Mouse (Mus musculus) layer of hippocampus, postnatal 36 days (tissue): ENCODE measurements around the gene Shh. TPM values are rescaled to one million over a fixed set of nuclear protein-coding genes. Genes with fewer than 3 reads are reported as not detected.

Source experiments
- DNase-seq, 2 experiments: peaks; one replicate each; pipeline ENCODE4 v3.0.0; 2022
- total RNA-seq, 2 experiments: library from RNA; stranded (reverse); gene quantifications; 2 replicates each; pipeline ENCODE4 v1.2.3; 2021

Gene Shh
- total RNA-seq, 2 experiments from 2014 or later, result 1.1 to 1.7 TPM

DNA sequence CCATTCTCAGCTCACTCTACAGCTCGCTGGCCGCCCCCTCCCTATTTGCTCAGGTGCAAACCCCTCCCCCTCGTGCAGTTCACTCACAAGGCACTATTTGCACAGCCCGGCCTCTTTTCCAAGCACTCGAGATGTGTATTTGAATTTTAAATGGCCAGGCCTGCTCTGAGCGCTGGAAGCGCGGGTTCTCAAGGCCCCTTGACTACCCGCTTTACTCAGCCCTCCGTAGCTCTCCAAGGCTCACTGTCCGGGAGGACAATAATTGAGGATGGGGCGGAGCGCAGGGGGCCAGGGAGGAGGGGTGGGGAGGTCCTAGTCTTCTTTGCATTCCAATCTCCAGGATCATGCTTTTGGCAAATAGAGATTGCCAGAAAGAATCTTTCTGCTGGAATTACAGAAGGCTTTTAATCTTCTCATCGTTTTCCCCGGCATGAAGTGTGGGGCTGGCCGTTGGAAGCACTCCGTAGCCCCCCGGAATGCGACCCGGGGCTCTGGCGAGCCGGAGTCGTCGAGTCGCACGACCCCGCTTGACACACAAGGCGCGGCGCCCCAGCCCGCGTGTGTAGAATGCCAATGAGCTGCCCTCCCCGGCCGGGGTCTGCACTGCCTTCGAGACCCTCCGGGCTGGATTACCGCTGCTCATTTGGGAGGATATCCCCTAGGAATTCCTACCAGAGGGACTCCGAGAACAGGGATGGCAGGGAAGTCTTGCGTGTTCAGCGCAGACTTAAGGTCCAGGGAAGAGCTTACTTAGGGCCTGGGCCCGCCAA, 7.4 kb downstream of the Shh start:
- DNase-seq, result no peak

DNA sequence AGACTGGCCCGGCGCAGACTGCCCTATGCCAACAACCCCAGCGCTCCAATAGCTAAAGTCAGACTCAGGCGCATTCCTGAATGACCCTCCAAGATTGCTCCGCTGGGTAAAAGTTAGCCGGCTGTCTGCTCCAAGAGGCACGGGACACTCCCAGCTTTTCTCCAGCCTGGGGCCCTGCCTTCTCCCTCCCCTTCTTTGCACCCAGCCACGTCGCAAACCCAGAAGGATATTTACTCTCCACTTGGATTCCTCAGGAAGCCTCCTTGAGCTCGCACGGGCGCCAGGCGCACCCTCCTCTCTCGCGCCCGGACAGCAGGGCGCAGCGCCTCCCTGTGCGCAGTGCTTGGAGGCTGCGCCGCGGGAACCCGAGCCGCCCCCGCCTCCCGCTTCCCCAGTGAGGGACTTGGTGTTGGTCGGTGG, 8.2 kb downstream of the Shh start:
- no peak for DNase-seq

DNA sequence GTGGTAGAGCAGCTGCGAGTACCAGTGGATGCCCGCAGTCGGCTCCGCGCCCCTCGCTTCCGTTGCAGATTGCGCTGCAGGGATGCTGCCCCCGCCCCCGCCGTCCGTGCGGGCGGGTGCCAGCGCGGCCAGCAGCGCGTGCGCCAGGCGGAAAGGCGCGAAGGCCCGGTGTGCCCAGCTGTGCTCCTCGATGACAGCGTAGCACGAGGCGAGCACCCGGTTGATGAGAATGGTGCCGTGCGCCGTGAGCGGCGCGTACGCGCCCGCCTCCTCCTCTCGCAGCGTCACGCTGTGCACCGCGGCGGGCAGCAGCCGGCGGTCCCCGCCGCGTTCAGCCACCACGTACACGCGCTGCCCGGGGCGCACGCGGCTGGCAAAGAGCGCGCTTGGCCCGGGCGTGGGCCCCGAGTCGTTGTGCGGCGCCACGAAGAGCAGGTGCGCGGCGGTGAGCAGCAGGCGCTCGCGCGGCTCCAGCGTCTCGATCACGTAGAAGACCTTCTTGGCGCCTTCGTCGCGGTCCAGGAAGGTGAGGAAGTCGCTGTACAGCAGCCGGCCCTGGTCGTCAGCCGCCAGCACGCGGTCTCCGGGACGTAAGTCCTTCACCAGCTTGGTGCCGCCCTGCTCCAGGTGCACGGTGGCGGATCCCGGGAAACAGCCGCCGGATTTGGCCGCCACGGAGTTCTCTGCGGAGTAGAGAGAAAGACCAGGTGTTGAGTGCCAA, 9.0 kb downstream of the Shh start:
- no peak for DNase-seq

DNA sequence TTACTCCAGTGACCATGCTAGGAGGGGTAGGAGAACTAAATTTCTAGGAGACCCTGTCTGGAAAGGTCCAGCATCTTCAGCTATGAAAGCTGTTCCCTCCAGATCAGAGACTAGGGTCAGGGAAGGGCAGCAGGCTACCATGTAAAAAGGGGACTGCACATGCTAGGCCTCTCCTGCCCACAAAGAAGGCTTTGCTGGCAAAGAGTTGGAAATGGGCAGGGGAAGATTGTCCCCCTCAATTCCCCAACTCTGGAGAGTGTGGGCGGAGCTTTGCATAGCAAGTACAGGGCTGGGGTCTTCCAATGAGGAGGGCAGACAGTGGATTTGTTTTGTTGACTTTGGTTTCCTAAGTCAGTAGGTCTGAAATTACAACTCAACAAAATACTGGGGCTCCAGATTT, 10.7 kb downstream of the Shh start:
- DNase-seq, result no peak

DNA sequence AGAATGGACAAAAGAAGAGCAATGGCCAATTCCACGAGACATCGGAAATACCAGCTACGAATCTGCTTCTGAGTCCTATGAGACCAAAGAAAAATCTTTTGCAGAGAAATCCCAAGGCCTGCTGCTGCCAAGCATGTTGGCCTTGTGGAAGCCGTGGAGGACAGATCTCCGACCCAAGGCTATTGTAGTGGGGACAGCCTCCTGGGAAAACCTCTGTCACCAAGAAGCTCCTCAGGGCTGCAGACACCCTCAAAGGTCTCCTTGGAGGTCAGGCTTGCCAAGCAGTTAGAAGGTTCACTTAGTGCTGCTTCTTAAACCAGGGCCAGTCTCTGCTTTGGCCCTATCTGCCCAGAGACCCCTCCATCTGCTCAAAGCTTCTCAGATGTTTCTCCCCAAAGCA, 11.3 kb downstream of the Shh start:
- DNase-seq, result no peak

DNA sequence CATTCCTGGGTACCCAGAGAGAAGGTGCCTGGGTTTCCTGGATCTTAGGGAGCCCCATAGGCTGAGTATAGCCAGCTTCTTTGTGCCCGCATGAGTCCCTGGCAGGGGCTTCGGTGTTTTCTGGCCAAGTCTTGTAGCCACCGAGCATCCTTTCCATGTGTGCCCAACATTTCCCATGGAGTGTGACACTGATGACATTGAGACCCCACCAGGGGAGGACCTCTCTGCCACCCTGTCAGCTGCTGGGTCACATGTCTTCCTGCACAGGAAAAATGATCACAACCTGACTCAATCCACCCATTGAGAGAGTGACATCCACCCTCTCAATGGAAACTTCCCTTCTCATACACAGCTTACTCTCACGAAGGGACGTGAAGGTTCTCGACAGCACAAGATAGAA, 12.5 kb downstream of the Shh start:
- no peak for DNase-seq

DNA sequence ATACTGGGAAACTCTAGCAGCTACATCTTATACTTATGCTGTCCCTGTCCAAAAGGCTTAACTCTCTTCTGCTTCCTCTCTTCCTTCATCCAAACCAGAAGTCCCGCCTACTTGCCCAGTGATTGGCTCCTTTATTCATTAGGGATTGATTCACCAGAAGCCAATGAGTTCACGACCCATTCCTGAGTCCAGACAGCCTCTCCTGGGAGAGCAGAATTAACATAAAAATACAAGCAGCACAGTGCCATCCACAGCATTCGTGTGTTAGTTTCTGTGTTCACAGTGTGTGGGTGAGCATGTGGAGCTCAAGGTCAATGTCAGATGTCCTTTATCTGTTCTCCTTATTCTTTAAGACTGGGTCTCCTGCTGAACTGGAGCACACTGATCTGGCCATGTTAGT, 13.5 kb downstream of the Shh start:
- no peak for DNase-seq

DNA sequence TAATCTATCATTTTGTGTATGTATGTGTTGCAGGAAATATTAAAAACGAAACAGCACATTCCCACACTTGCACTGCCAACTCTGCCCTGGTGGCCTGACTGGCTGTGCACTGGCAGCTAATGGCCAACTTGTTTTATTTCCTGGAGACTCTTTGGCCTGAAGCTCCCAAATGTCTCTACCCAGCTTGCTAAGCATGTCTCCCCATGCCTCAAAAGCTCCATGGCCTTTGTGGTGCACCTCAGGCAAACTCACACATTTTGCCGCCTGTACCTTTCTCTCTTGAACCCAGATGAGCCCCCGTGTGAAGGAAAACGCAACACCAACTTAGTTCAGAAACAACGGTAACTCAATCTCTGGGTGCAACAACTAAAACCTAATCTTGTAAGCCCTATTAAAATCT, 14.0 kb downstream of the Shh start:
- DNase-seq, result no peak

DNA sequence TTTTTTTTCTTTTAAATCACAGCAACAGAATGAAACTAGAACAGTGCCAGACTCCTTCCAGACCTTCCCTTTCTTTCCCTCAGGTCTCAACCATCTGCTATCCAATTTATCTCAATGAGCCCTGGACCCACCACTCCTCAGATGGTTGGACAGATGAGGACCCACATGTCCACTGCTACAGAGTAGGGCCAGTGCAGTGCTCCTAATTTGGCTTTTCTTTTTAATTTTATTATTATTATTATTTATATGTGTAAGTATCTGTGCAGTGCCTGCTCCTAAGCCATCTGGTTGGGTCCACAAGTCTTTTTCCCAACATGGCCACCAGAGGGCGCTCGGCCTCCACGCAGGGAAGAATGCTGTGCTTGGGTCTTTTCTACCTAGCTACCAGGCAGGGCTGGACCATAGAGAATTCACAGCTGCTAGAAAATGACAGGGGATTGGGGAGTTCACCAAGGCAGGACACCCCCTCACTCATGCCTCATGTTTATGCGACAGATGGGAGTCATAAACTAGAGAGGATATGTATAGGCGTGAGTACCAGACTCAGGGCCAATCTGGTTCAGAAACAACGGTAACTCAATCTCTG, 15.9 kb downstream of the Shh start:
- peak; percentile 81 to 86 for DNase-seq

DNA sequence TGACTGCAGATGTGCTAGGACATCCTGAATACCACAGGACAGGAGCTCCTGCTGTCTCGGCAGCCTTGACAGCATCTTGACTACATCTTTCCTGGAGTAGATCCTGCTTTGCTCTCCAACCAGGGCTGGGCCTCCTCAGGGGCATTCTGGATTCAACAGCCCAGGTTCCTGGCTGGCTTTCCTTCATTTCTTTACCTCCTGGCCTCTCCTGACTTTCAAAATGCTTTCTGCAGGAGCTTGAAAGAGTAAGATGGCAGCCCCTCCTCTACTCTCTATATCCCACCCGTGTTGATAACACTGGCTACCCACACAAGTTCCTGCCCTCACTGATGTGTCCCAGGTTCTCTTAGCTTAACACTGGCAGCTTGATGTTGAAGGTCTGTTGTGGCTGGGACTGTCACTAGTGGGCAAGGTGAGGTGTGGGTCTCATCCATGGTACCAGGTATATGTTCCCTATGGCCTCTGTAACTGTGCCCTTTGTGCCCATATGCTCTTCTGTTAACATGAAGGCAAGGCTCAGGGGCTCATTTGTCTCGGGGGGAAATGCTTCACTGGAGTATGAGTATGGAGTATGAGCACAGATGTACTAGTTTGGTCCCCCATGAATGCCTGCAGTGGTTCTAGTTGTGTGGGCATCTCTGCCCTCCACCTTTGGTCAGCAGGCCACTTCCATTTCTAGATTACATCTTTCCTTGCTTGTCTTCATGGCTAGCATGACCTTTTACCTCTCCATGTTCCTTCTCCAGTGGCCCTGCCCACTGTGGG, 16.7 kb downstream of the Shh start:
- no peak for DNase-seq

DNA sequence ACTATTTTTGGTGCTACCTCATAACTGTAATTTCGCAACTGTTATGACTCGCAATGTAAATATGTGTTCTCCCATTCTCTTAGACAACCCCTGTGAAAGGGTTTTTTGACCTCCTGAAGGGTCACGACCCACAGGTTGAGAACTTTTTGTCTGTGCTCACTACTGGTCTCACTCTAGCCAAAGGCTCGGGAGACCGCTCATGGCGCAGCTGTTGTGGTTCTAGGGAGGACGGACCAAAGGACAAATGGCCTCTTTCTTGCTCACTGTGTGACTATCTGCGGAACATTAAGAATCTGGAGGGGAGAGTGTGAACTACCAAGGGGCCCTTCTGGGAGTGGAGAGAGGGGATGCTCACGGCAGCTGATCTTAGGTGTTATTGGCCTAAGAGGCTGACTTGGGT, 41.1 kb downstream of the Shh start:
- no peak for DNase-seq

DNA sequence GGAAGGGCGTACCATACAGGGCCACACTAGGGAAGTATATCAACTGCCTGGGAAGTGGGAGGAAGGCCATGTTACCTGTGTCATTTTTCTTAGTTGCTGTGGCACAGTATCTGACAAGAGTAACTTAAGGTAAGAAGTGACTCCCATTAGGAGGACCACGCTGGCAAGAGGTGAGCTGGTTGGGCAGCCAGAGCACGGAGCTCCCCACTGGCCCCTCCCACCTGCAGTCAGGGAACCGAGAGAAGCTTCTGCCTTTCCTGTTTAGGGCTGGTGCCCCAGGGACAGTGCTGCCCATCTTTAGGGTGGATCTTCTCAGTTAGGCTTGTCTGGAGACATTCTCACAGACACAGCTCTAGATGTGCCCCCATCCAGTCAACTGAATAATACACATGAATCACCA, 43.3 kb downstream of the Shh start:
- DNase-seq, result no peak

DNA sequence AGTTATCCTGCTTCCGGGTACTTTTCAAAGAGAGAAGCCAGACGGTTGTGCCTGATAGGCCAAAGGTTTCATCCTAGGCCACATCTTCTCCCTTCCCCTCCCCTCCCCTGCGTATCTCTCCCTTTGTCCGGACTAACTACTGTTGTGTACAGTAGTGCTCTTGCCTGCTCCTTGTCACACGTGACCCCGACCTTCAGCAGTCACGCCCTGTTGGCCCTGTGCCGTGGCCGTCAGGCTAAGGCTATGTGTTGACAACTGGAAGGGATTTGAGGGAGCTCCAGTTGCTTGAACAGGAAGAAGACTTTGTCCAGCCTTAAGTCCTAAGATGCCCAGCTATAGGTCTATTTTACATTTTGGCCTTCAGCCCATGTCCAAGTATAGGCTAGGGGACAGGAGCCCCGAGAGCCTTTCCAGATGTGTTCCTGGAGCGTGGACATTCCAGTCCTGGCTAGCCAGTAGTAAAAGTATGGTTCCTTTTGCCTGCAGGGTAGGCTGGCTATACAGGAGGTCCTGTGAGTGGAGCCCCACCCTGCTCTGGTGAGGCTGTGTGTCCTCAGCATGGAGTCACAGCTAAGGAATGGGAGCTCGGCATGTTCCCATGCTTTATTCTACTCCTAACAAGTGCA, 47.3 kb downstream of the Shh start:
- DNase-seq, result no peak

DNA sequence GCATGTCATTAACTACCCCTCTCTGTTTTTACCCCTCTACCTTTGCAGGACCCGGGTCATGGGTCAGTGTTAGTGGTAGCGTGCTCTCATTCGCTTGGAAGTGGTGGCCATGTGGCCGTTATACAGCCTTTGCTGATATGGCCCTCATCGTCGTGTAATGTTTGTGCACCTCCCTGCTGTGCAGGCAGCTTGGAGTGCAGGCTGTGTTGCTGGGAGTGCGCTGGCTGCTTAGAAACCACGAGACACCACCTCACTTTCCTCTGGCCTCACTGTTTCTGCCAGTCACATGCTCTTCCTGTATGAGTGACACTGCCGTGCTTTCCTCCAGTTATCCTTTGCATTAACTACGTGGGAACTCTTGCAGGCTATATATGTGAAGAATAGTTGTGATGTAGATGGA, 48.3 kb downstream of the Shh start:
- no peak for DNase-seq

DNA sequence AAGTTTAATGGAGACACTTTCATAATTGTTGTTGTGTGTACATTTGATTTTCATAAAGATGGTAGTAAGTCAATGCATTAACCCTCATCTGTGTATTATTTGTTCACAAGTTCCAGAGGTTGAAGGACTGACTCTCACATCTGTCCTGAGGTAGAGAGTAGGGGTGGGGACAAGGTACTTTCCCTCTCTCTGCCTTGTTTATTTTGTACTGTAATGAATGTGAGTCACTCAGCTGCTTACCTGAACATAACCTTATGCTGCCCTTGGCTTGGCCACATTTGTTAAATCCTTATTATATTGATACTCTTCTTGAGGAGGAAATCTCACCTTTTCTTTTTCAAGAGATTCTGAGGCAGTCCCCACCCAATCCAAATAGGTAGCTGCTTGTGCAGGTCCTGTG, 51.0 kb downstream of the Shh start:
- no peak for DNase-seq

DNA sequence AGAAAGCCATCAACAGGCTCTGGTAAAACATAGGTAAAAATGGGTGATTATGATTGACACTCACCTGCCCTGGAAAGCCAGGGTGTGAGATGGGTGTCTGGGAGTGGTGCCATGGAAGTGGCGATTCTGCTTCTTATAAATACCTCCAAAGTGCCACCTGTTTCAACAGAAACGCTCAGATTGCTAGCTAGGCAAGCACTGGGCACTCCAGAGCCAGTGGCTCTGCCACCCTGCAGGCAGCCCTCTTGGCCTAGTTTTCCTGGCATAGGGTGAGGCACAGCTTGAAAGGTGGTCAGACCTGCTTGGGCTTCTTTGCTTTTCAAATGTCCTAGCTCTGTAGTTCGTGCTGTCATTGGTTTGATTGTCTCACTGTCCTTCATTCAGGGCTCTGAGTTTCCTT, 53.0 kb downstream of the Shh start:
- no peak for DNase-seq

DNA sequence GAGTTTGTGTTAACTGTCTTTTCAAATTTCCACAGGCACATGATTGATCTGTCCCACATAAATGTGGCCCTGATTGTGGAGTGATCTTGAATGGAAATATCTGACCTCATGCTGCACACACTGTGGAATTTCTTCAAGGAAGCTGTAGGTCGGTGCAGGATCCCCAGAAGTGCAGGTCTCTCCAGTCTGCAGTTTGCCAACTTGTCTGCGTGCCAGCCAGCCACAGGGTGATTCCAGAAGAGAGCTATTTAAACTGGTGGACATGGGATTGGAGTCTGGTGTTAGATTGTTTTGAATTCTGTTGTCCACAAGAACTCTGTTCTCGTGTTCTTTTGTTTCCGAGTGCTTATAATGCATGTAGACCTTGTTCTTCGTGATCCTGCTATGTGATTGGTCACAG, 53.5 kb downstream of the Shh start:
- DNase-seq, result no peak

DNA sequence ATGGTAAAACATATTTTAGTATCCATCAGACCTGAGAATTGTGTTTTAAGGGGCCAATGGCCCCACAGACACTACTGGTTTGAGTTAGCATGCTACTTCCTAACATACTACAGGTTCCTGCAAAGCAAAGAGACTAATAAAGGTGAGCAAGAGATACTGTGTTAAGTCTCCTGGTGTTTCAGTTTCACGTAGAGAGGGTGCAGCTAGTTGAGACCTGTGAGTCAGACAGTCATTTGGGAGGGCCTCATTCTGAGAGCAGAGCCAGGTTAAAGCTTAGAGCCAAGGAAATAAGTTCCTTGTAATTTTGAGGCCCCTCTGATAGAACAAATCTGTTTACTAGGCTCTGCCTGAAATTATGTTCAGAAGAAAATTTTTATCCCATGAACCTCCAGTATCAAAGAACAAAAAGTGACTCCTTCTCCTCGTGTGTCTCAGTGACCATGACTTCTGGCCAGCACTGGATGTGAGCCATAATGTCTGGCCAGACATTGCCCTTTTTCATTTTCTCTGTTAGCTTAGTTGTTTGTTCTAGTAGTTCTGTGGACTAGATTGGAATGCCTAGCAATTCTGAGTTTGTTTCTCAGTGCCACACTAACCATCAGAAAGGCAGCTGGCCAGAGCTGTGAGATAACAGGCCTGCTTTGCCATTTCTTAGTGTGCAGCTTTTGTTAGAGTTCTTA, 54.9 kb downstream of the Shh start:
- DNase-seq, result no peak
